Mouse (Mus musculus) heart, adult 9 months (tissue): Measurements from ENCODE around the gene Eif2b2.

Experiments used
- DNase-seq, 2 experiments: peaks; one replicate each; pipeline ENCODE4 v3.0.0; 2022; ENCODE audit warnings: low spot score in 2 of 2

Gene Eif2b2

GRCm38 (mm10) chr12:85219236-85219904, at the start of gene Eif2b2:
Gene Eif2b2 (plus strand): TSS chr12:85219481.
- DNase-seq: peak; percentile 99 to 100

- no peak for DNase-seq
These were observed 49.4 kb upstream of the Eif2b2 start for GRCm38 (mm10) chr12:85169877-85170276.

GRCm38 (mm10) chr12:85170284-85170947, 48.9 kb upstream of the Eif2b2 start:
- DNase-seq: peak in 1 of 2 experiments; percentile 58

GRCm38 (mm10) chr12:85170948-85171307, 48.4 kb upstream of the Eif2b2 start:
- no peak for DNase-seq

- no peak for DNase-seq
These were observed 45.3 kb upstream of the Eif2b2 start for GRCm38 (mm10) chr12:85174016-85174415.

GRCm38 (mm10) chr12:85175087-85175675, 44.1 kb upstream of the Eif2b2 start:
- DNase-seq: no peak

- peak in 1 of 2 experiments; percentile 41 for DNase-seq
These were observed 43.1 kb upstream of the Eif2b2 start for GRCm38 (mm10) chr12:85175926-85176845.

GRCm38 (mm10) chr12:85176846-85177523, 42.3 kb upstream of the Eif2b2 start:
- DNase-seq: peak; percentile 65 to 69

GRCm38 (mm10) chr12:85177740-85178239, 41.5 kb upstream of the Eif2b2 start, which contains the start of gene Pgf:
Gene Pgf (minus strand): TSS chr12:85177790.
- DNase-seq: no peak

- no peak for DNase-seq
These were observed 41.0 kb upstream of the Eif2b2 start for GRCm38 (mm10) chr12:85178294-85178693.

GRCm38 (mm10) chr12:85181475-85182344, 37.6 kb upstream of the Eif2b2 start:
- no peak for DNase-seq

GRCm38 (mm10) chr12:85182345-85182643, 37.0 kb upstream of the Eif2b2 start:
- no peak for DNase-seq

- no peak for DNase-seq
These were observed 36.4 kb upstream of the Eif2b2 start for GRCm38 (mm10) chr12:85182898-85183297.

- DNase-seq: no peak
These were observed 35.2 kb upstream of the Eif2b2 start for GRCm38 (mm10) chr12:85184118-85184517.

- peak; percentile 71 to 74 for DNase-seq
These were observed 33.5 kb upstream of the Eif2b2 start for GRCm38 (mm10) chr12:85185810-85186209.

- DNase-seq: no peak
These were observed 32.9 kb upstream of the Eif2b2 start for GRCm38 (mm10) chr12:85186361-85186760.

GRCm38 (mm10) chr12:85190290-85190689, 29.0 kb upstream of the Eif2b2 start:
- no peak for DNase-seq

- DNase-seq: peak; percentile 84 to 87
These were observed 26.7 kb upstream of the Eif2b2 start for GRCm38 (mm10) chr12:85192461-85193108.

GRCm38 (mm10) chr12:85193146-85193545, 26.1 kb upstream of the Eif2b2 start:
- DNase-seq: no peak
